Mouse (Mus musculus) stomach, postnatal 0 days (tissue): ENCODE measurements around the gene Myadml2. TPM values are rescaled to one million over a fixed set of nuclear protein-coding genes. Genes with fewer than 3 reads are reported as not detected.
A peak's percentile ranks its signal among the peaks of the same experiment; 100 is the strongest.

Source experiments
- ATAC-seq: fragments of 200-750 bp; cut with Nextera tagmentation; 2 replicates; pipeline ENCODE4 v1.8.0; 2017; ENCODE audit not compliant: low FRiP score, low TSS enrichment
- DNase-seq: peaks from one replicate; pipeline ENCODE4 v3.0.0-alpha.2; 2016; ENCODE audit warnings: low spot score
- H3K27ac ChIP-seq: fragments of 300-500 bp; sonication (generic); replicated peaks from 2 replicates; pipeline ENCODE4 v1.5.1; 2014; ENCODE audit warnings: mild to moderate bottlenecking, control low read depth
- H3K27me3 ChIP-seq: fragments of 300-500 bp; sonication (generic); 2 replicates; pipeline ENCODE4 v1.6.1; 2014; ENCODE audit warnings: low read length; ENCODE audit not compliant: control insufficient read depth, insufficient read depth
- H3K36me3 ChIP-seq: fragments of 300-500 bp; sonication (generic); 2 replicates; pipeline ENCODE4 v1.6.1; 2014; ENCODE audit warnings: low read length, mixed read lengths; ENCODE audit not compliant: control insufficient read depth, insufficient read depth
- H3K4me1 ChIP-seq: fragments of 300-500 bp; sonication (generic); replicated peaks from 2 replicates; pipeline ENCODE4 v1.6.1; 2014; ENCODE audit warnings: antibody characterized with exemption; ENCODE audit not compliant: control insufficient read depth, insufficient read depth
- H3K4me2 ChIP-seq: fragments of 300-500 bp; sonication (generic); replicated peaks from 2 replicates; pipeline ENCODE4 v1.6.1; 2014; ENCODE audit warnings: low read depth, mild to moderate bottlenecking, control low read depth, moderate library complexity
- H3K4me3 ChIP-seq: fragments of 300-500 bp; sonication (generic); 2 replicates; pipeline ENCODE4 v1.5.1; 2014; ENCODE audit warnings: low read depth, low read length, control low read depth
- H3K9ac ChIP-seq: fragments of 300-500 bp; sonication (generic); 2 replicates; pipeline ENCODE4 v1.6.1; 2014; ENCODE audit warnings: mild to moderate bottlenecking, low read length, control low read depth, mixed read lengths
- H3K9me3 ChIP-seq: fragments of 300-500 bp; sonication (generic); 2 replicates; pipeline ENCODE4 v1.6.1; 2016; ENCODE audit warnings: low read length; ENCODE audit not compliant: control insufficient read depth
- CTCF ChIP-seq: IDR thresholded peaks from 2 replicates; pipeline ENCODE4 v1.5.1; 2016; ENCODE audit warnings: antibody characterized with exemption, low read depth, mild to moderate bottlenecking, moderate library complexity
- EP300 ChIP-seq: optimal IDR thresholded peaks from 2 replicates; pipeline ENCODE3; 2016; ENCODE audit warnings: antibody characterized with exemption
- WGBS: fragments of 180-500 bp; shearing (Covaris S2); extraction: QIAGEN DNeasy Blood & Tissue Kit; methylation state at CpG from one replicate; pipeline ENCODE4 v1.1.7; 2014; 5-methylcytosine and 5-hydroxymethylcytosine counted together
- polyA plus RNA-seq: library from polyadenylated mRNA; unstranded; fragments of >200 nt; fragmentation: Nextera tagmentation; extraction: Ambion mirVana; gene quantifications from 2 replicates; pipeline ENCODE4 v1.2.1, GENCODE M21; 2015

Gene Myadml2
- polyA plus RNA-seq, 1 experiment from 2014 or later = not detected

DNA sequence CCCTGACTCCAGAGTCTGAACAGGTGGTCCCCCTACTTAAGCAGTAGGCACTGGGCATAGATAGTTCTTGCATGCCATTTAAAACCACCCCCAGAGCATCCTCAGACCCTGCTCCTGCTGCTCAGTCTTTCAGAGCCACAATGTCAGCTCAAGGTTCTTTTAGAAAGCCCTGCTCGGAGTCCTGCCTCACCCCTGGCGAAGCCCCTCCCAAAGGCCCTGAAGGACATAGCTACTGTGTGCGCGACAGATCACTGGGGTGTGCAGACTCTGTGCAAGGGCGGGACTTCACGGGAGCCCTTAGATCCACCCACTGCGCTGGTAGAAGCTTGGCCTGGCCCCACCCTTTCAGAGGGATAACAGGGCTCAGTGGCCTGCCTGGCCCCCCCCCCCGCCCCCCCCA, 38.7 kb downstream of the Myadml2 start:
- H3K9ac ChIP-seq = peak overlapping the region; percentile 55; the same call in 1 of the 2 replicates
- peak; percentile 66 for DNase-seq

DNA sequence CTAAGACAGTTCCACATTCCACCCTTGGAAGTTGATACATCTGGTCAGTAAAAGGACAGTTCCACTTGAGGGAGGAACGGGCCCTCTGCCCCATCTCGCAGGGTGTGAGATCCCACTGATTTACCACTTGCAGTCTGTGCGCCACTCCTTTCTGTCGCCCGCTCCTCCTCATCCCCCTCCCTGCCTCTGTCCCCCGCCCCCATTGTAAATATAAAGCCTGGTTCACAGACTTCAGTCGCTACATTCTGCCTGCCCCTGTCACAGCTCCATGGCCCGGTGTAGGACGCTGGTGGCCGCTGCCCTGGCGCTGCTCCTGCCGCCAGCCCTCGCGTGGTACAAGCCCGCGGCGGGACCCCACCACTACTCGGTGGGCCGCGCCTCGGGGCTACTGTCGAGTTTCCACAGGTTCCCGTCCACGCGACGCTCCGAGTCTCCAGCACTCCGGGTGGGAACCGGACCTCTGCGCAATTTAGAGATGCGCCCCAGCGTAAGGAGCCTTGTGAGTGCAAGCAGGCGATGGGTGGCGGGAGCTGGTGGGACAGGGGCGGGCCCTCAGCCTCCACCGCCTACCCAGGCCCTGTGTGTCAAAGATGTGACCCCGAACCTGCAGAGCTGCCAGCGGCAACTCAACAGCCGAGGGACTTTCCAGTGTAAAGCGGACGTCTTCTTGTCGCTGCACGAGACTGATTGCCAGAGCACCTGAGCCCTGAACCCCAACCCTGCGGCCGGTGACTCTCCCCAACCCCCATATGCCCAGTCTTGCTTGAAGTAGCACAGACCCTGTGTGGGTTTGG, 39.5 kb downstream of the Myadml2 start, which contains the start of gene Npb:
Gene Npb (plus strand): TSS at position 237 of the 794 bp plus-strand sequence.
- Histone ChIP-seq H3K4me3 (peak within 1 kb of the TSS; percentile 27; the same call in 1 of the 2 replicates), H3K27me3 (no peaks in the 10 kb centered on the region), H3K9ac (peak within 1 kb of the TSS; percentile 55), H3K9me3 (no peaks in the 10 kb centered on the region), H3K36me3 (peaks cover 12% of the 10 kb centered on the region), H3K4me2 (peak within 1 kb of the TSS; percentile 63), H3K4me1 (peaks cover 3% of the 10 kb centered on the region; the same call in 1 of the 2 replicates), H3K27ac (no peak within 1 kb of the TSS)
- ATAC-seq (peak; percentile 18), DNase-seq (peak; percentile 61)
- TF ChIP-seq EP300 (no peak), CTCF (no peak)
- WGBS = 5% methylated on average over 44 of the region's 45 CpGs

More for the DNA sequence above, 38.7 kb downstream of the Myadml2 start:
- ATAC-seq = peak; percentile 48; the same call in 1 of the 2 replicates
- Histone ChIP-seq H3K9me3 (no peaks in the 10 kb centered on the region), H3K36me3 (peaks cover 12% of the 10 kb centered on the region), H3K4me3 (no peak overlapping the region), H3K4me1 (peaks cover 3% of the 10 kb centered on the region; the same call in 1 of the 2 replicates), H3K27ac (no peak overlapping the region), H3K27me3 (no peaks in the 10 kb centered on the region), H3K4me2 (peak overlapping the region; percentile 63)
- 31% methylated on average over 7 of the region's 8 CpGs for WGBS
- TF ChIP-seq CTCF = no peak
- TF ChIP-seq EP300 = no peak

DNA sequence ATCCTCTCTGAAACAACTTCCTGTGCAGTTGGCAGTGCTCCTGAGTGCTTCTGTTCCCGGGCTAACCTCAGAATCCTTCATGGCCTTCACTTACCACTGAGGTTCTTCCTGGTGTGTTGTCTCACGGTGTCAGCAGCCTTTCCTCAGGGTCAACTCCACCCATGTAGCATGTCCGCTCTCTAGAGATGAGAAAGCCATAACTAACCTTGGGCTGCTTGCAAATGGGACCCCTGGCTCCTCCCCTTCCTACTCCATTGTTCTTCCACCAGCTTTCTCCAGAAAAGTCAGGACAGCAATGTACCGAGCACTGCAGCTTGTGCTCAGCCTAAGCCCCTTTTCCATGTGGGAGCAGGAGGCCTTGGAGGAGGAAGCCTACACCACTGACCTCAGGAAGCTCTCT, 41.2 kb downstream of the Myadml2 start:
- 74% methylated on average over 4 of the region's 4 CpGs for WGBS
- no peak overlapping the region for H3K4me2 ChIP-seq
- H3K9ac ChIP-seq = peak overlapping the region; percentile 35; the same call in 1 of the 2 replicates
- H3K27me3 ChIP-seq = no peaks in the 10 kb centered on the region
- H3K4me3 ChIP-seq = no peak overlapping the region
- no peaks in the 10 kb centered on the region for H3K9me3 ChIP-seq
- peaks cover 3% of the 10 kb centered on the region; the same call in 1 of the 2 replicates for H3K4me1 ChIP-seq
- TF ChIP-seq CTCF = no peak
- TF ChIP-seq EP300 = no peak
- no peak for DNase-seq
- no peak overlapping the region; the same call in 1 of the 2 replicates for H3K27ac ChIP-seq
- ATAC-seq = no peak
- peaks cover 14% of the 10 kb centered on the region for H3K36me3 ChIP-seq

DNA sequence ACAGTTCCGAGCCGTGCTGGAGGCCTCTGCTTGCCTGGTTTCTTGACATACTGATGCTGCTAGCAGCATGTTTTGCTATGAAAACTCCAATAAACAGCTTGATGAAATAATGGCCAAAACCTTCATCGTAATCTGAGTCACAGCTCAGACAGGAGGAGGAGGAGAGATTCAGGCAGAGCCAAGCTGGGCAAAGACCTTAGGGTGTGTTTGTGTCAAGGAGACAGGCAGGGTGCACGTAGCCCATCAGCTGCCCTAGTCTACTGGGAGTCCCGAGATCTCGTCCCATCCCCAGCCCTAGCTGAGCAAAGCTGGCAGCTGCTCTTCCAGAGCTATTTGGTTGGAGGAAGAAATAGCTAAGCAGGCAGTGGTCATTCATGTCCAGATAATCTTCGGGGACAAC, 42.3 kb downstream of the Myadml2 start:
- Histone ChIP-seq H3K9me3 (no peaks in the 10 kb centered on the region), H3K4me3 (no peak overlapping the region), H3K9ac (no peak overlapping the region), H3K4me1 (peaks cover 3% of the 10 kb centered on the region; the same call in 1 of the 2 replicates), H3K4me2 (no peak overlapping the region), H3K36me3 (peaks cover 8% of the 10 kb centered on the region), H3K27me3 (no peaks in the 10 kb centered on the region), H3K27ac (no peak overlapping the region)
- 85% methylated on average over 7 of the region's 7 CpGs for WGBS
- TF ChIP-seq EP300 = no peak
- no peak for TF ChIP-seq CTCF
- no peak for DNase-seq
- no peak for ATAC-seq

DNA sequence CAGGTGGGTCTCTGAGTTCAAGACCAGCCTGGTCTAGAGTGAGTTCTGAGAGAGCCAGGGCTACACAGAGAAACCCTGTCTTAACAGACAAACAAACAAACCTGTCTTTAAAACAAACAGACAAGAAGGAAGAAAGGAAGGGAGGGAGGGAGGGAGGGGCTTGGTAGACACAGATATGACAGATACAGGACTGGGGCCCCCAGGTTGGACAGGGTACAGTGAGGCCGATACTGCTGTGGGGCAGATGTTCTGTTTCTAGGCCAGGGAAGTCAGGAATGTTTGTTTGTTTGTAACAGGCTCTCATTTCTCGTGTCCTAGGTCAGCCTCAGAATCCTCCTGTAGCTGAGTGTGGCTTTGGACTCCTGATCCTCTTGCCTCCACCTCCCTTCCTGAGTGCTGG, 44.4 kb downstream of the Myadml2 start:
- peaks cover 6% of the 10 kb centered on the region; the same call in 1 of the 2 replicates for H3K36me3 ChIP-seq
- no peak overlapping the region for H3K27ac ChIP-seq
- H3K9me3 ChIP-seq = no peaks in the 10 kb centered on the region
- peaks cover 1% of the 10 kb centered on the region; the same call in 1 of the 2 replicates for H3K4me1 ChIP-seq
- WGBS = 79% methylated on average over 2 of the region's 2 CpGs
- DNase-seq (no peak), ATAC-seq (no peak)
- no peak overlapping the region for H3K4me3 ChIP-seq
- H3K9ac ChIP-seq = no peak overlapping the region
- TF ChIP-seq EP300 = no peak
- no peak for TF ChIP-seq CTCF
- H3K4me2 ChIP-seq = no peak overlapping the region
- H3K27me3 ChIP-seq = no peaks in the 10 kb centered on the region

GRCm38 (mm10) chr11:120600716-120601115, 47.2 kb downstream of the Myadml2 start:
- Histone ChIP-seq H3K9ac (no peak overlapping the region), H3K4me1 (no peaks in the 10 kb centered on the region), H3K36me3 (peaks cover 9% of the 10 kb centered on the region; the same call in 1 of the 2 replicates), H3K4me3 (no peak overlapping the region), H3K27ac (no peak overlapping the region), H3K27me3 (no peaks in the 10 kb centered on the region), H3K4me2 (no peak overlapping the region), H3K9me3 (no peaks in the 10 kb centered on the region)
- ATAC-seq = no peak
- DNase-seq = no peak
- WGBS = 96% methylated on average over 3 of the region's 3 CpGs
- TF ChIP-seq EP300 = no peak
- no peak for TF ChIP-seq CTCF
